Mouse (Mus musculus) thymus, adult 2 months (tissue): ENCODE measurements around the gene Slc3a1.

Source experiments
- CTCF ChIP-seq: fragments of 200-500 bp; IDR thresholded peaks from 2 replicates; pipeline ENCODE4 v1.5.1; 2012; ENCODE audit warnings: mild to moderate bottlenecking, control low read depth, low read length, moderate library complexity, borderline replicate concordance; ENCODE audit not compliant: control insufficient read depth, poor library complexity, insufficient read depth; ENCODE audit errors: extremely low read depth
- POLR2A ChIP-seq: fragments of 200-500 bp; IDR thresholded peaks from 2 replicates; pipeline ENCODE4 v1.6.1; 2012; ENCODE audit warnings: mild to moderate bottlenecking, low read length, control low read depth, moderate library complexity; ENCODE audit not compliant: control insufficient read depth, poor library complexity, insufficient read depth; ENCODE audit errors: extremely low read depth

DNA sequence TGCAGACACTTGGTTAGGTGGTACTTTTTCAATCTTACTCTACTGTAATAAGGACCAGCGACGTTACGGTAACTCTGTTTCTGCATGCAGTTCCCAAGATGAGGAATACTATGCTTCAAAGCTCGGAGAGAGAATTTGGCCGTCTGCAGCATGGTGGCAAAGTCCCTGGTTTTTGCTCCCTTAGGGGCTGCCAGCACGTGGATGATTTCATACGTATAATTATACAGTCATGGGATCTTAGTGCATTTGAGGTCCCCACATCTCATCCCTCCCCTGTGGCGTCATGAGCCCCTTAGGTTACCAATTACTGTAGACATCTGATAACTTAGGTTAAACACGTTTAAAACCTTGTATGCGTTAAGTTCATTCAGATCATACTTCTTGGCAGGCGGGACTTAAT is 60.2 kb downstream of the Slc3a1 start:
- TF ChIP-seq CTCF = no peak
- TF ChIP-seq POLR2A = no peak
